Mouse (Mus musculus) small intestine, adult 2 months (tissue): ENCODE results near the gene Hhat. TPM values are rescaled to one million over a fixed set of nuclear protein-coding genes. Genes with fewer than 3 reads are reported as not detected.

Experiments used
- H3K27ac ChIP-seq: fragments of 200-500 bp; 2 replicates; pipeline ENCODE4 v1.5.1; 2012; ENCODE audit warnings: low read depth, low read length, control low read depth, inconsistent platforms; ENCODE audit not compliant: insufficient read depth
- H3K27me3 ChIP-seq: fragments of 200-500 bp; 2 replicates; pipeline ENCODE4 v1.6.1; 2012; ENCODE audit warnings: mild to moderate bottlenecking, moderate library complexity, low read length, inconsistent platforms; ENCODE audit not compliant: control insufficient read depth, insufficient read depth
- H3K36me3 ChIP-seq: fragments of 200-500 bp; 2 replicates; pipeline ENCODE4 v1.6.1; 2012; ENCODE audit warnings: mild to moderate bottlenecking, low read length, control low read depth, inconsistent platforms; ENCODE audit not compliant: control insufficient read depth, insufficient read depth
- H3K4me1 ChIP-seq: fragments of 200-500 bp; 2 replicates; pipeline ENCODE4 v1.6.1; 2012; ENCODE audit warnings: low read length, inconsistent platforms, mixed read lengths; ENCODE audit not compliant: control insufficient read depth, insufficient read depth, insufficient read length
- H3K4me3 ChIP-seq: fragments of 200-500 bp; 2 replicates; pipeline ENCODE4 v1.5.1; 2012; ENCODE audit warnings: low read depth, mild to moderate bottlenecking, control low read depth, inconsistent platforms, low read length, moderate library complexity
- CTCF ChIP-seq: fragments of 200-500 bp; IDR thresholded peaks from 2 replicates; pipeline ENCODE4 v1.5.1; 2012; ENCODE audit warnings: low read depth, mild to moderate bottlenecking, control low read depth, inconsistent platforms, low read length, moderate library complexity, mixed read lengths; ENCODE audit not compliant: insufficient replicate concordance, insufficient read length; ENCODE audit errors: extremely low read depth
- POLR2A ChIP-seq: fragments of 200-500 bp; IDR thresholded peaks from 2 replicates; pipeline ENCODE4 v1.6.1; 2012; ENCODE audit warnings: low read depth, mild to moderate bottlenecking, control low read depth, inconsistent platforms, low read length, moderate library complexity
- WGBS: fragments of 180-500 bp; shearing (Covaris S2); methylation state at CpG from one replicate; pipeline ENCODE4 v1.1.7; 2018; 5-methylcytosine and 5-hydroxymethylcytosine counted together
- polyA plus RNA-seq: library from polyadenylated mRNA; depleted of rRNA; stranded (reverse); fragments of >200 nt; gene quantifications from 2 replicates; pipeline ENCODE4 v1.2.3, GENCODE M21; 2012

The Hhat gene
- polyA plus RNA-seq, 1 experiment, result 3.1 TPM

GRCm38 (mm10) chr1:192582921-192583320 lies 188.1 kb downstream of the Hhat start:
- Histone ChIP-seq H3K4me1 (no peaks in the 10 kb centered on the region), H3K27ac (no peak overlapping the region), H3K4me3 (no peak overlapping the region), H3K36me3 (no peaks in the 10 kb centered on the region), H3K27me3 (no peaks in the 10 kb centered on the region)
- 71% methylated on average over 2 of the region's 2 CpGs for WGBS
- TF ChIP-seq CTCF, result no peak
- TF ChIP-seq POLR2A, result no peak

DNA sequence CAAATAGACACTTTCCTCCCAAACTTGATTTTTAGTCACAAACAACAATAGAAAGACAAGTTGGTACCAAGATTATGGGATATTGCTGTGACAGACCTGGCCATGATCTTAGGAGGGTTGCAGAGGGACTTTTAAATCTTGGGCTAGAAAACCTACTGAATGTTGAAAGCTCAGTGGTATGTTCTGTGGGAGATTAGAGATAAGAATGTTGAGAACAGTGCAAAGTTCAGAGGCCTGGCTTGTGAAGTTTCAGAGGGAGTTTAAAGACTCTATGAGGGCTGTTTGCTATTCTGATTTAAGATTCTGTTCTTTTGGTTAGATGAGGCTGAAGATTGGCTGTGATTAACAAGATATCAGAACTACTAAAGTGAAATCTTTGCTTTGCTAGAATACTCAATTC lies 206.3 kb downstream of the Hhat start:
- Histone ChIP-seq H3K36me3 (no peaks in the 10 kb centered on the region), H3K27me3 (no peaks in the 10 kb centered on the region), H3K4me1 (no peaks in the 10 kb centered on the region), H3K27ac (no peak overlapping the region), H3K4me3 (no peak overlapping the region)
- no peak for TF ChIP-seq CTCF
- no peak for TF ChIP-seq POLR2A

DNA sequence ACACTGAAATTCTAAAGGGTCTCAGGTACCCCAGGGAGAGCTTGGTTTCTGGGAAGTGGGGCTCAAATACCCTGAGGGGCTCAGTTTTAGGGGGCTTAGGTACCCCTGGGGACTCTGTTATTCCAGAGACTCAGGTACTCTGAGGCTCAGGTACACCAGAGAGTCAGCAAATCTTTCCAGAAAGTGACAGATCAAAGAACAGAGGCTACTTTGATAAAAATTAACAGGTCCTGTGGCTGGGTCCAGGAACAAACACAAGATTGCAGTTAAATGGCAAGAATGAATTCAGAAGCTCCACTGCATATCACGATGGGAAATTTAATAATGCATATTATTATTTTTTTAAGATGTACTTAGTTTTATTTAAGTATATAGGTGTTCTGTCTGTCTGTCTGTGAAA lies 211.7 kb downstream of the Hhat start:
- no peak overlapping the region for H3K27ac ChIP-seq
- 39% methylated on average over 1 of the region's 1 CpGs for WGBS
- TF ChIP-seq CTCF (no peak), POLR2A (no peak)
- no peaks in the 10 kb centered on the region for H3K27me3 ChIP-seq
- H3K4me1 ChIP-seq, result no peaks in the 10 kb centered on the region
- H3K4me3 ChIP-seq, result no peak overlapping the region
- H3K36me3 ChIP-seq, result no peaks in the 10 kb centered on the region

GRCm38 (mm10) chr1:192557978-192558594 lies 212.9 kb downstream of the Hhat start:
- TF ChIP-seq POLR2A (no peak), CTCF (no peak)
- H3K4me3 ChIP-seq, result no peak overlapping the region
- H3K4me1 ChIP-seq, result no peaks in the 10 kb centered on the region
- WGBS, result 75% methylated on average over 5 of the region's 5 CpGs
- no peak overlapping the region for H3K27ac ChIP-seq
- no peaks in the 10 kb centered on the region for H3K27me3 ChIP-seq
- no peaks in the 10 kb centered on the region for H3K36me3 ChIP-seq

- Histone ChIP-seq H3K27ac (no peak overlapping the region), H3K4me1 (no peaks in the 10 kb centered on the region), H3K27me3 (no peaks in the 10 kb centered on the region), H3K4me3 (no peak overlapping the region), H3K36me3 (no peaks in the 10 kb centered on the region)
- TF ChIP-seq CTCF (no peak), POLR2A (no peak)
- 77% methylated on average over 4 of the region's 4 CpGs for WGBS
These were observed 215.5 kb downstream of the Hhat start for GRCm38 (mm10) chr1:192555516-192555915.

- Histone ChIP-seq H3K4me3 (no peak overlapping the region), H3K27me3 (no peaks in the 10 kb centered on the region), H3K27ac (no peak overlapping the region), H3K36me3 (no peaks in the 10 kb centered on the region), H3K4me1 (no peaks in the 10 kb centered on the region)
- 84% methylated on average over 3 of the region's 3 CpGs for WGBS
- TF ChIP-seq POLR2A (no peak), CTCF (no peak)
These were observed 220.5 kb downstream of the Hhat start for GRCm38 (mm10) chr1:192550561-192550960.

GRCm38 (mm10) chr1:192546843-192547242 lies 224.2 kb downstream of the Hhat start:
- TF ChIP-seq POLR2A (no peak), CTCF (peak; percentile 14; the same call in 1 of the 2 replicates)
- H3K27ac ChIP-seq, result no peak overlapping the region
- no peak overlapping the region for H3K4me3 ChIP-seq
- H3K27me3 ChIP-seq, result no peaks in the 10 kb centered on the region
- WGBS, result 35% methylated on average over 1 of the region's 1 CpGs
- H3K4me1 ChIP-seq, result no peaks in the 10 kb centered on the region
- H3K36me3 ChIP-seq, result no peaks in the 10 kb centered on the region

DNA sequence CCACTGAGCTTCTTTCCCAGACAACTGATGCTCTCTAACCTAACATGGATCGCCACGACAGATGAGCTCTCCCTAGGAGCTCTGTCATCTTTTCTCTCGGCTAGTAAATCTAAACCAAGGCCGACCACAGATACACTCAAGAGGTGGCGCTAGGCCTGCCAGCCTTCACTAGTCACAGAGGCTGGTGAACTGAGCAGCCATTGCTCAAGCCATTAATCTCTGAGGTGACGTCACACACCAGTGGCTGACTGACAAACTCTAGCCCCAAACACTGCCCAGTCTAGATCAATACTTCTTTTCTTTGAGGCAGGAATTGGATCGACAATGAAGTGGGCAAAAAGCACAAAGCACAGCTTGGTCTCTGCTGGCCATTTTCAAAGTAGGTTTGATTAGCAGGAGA lies 226.1 kb downstream of the Hhat start:
- Histone ChIP-seq H3K4me3 (no peak overlapping the region), H3K4me1 (no peaks in the 10 kb centered on the region), H3K27ac (no peak overlapping the region), H3K27me3 (no peaks in the 10 kb centered on the region), H3K36me3 (no peaks in the 10 kb centered on the region)
- TF ChIP-seq POLR2A, result no peak
- no peak for TF ChIP-seq CTCF
- WGBS, result 79% methylated on average over 7 of the region's 7 CpGs
